Mouse (Mus musculus) spleen, postnatal 10 days (tissue): ENCODE measurements around the gene Tex21.
"Not testable (repeated sequence)": the region's sequence is repeated elsewhere in the genome, so short reads cannot be mapped to it uniquely, and the experiment has no call there.

Experiments
- DNase-seq, 2 experiments: peaks; one replicate each; pipeline ENCODE4 v3.0.0; 2021 to 2022; ENCODE audit warnings: low spot score in 2 of 2

The Tex21 gene

GRCm38 (mm10) chr12:76260673-76261072, 14.1 kb upstream of the Tex21 start:
- no peak for DNase-seq

- peak in 1 of 2 experiments; percentile 59 for DNase-seq
Observed at GRCm38 (mm10) chr12:76256114-76256843, 9.7 kb upstream of the Tex21 start.

- DNase-seq = no peak
Observed at GRCm38 (mm10) chr12:76255499-76255875, 8.9 kb upstream of the Tex21 start.

GRCm38 (mm10) chr12:76254725-76255498, 8.4 kb upstream of the Tex21 start, which contains the start of gene Mthfd1:
Mthfd1 (plus strand) TSS chr12:76255298.
- DNase-seq = peak; percentile 80 to 90

GRCm38 (mm10) chr12:76253991-76254390, 7.4 kb upstream of the Tex21 start:
- DNase-seq = no peak

GRCm38 (mm10) chr12:76253591-76253990, 7.0 kb upstream of the Tex21 start:
- DNase-seq = no peak

GRCm38 (mm10) chr12:76253090-76253489, 6.5 kb upstream of the Tex21 start:
- DNase-seq = no peak

GRCm38 (mm10) chr12:76244981-76245380, 1.6 kb downstream of the Tex21 start:
- DNase-seq = no peak

- DNase-seq = no peak
Observed at GRCm38 (mm10) chr12:76241833-76242232, 4.7 kb downstream of the Tex21 start.

- no peak for DNase-seq
Observed at GRCm38 (mm10) chr12:76241084-76241483, 5.5 kb downstream of the Tex21 start.

- DNase-seq = no peak
Observed at GRCm38 (mm10) chr12:76240670-76241069, 5.9 kb downstream of the Tex21 start.

- no peak for DNase-seq
Observed at GRCm38 (mm10) chr12:76239839-76240571, 6.5 kb downstream of the Tex21 start.

GRCm38 (mm10) chr12:76239145-76239838, 7.3 kb downstream of the Tex21 start:
- DNase-seq = no peak

GRCm38 (mm10) chr12:76235253-76235652, 11.3 kb downstream of the Tex21 start:
- DNase-seq = no peak

- no peak for DNase-seq
Observed at GRCm38 (mm10) chr12:76230644-76231043, 15.9 kb downstream of the Tex21 start.

- not testable (repeated sequence) for DNase-seq
Observed at GRCm38 (mm10) chr12:76222104-76222503, 24.4 kb downstream of the Tex21 start.

GRCm38 (mm10) chr12:76216716-76217115, 29.8 kb downstream of the Tex21 start:
- no peak for DNase-seq

GRCm38 (mm10) chr12:76215121-76215520, 31.4 kb downstream of the Tex21 start:
- DNase-seq = no peak

- DNase-seq = no peak
Observed at GRCm38 (mm10) chr12:76209429-76209974, 37.0 kb downstream of the Tex21 start.

- DNase-seq = no peak
Observed at GRCm38 (mm10) chr12:76200326-76200725, 46.2 kb downstream of the Tex21 start.

- no peak for DNase-seq
Observed at GRCm38 (mm10) chr12:76197071-76197470, 49.5 kb downstream of the Tex21 start.

- peak; percentile 41 to 67 for DNase-seq
Observed at GRCm38 (mm10) chr12:76196709-76197054, 49.9 kb downstream of the Tex21 start.
